Mouse (Mus musculus) T-helper 1 cell (primary cell): Measurements from ENCODE around the gene Fgfr2.

Experiments used
- in situ Hi-C: fragments of 300-600 bp; cut with MboI, MseI; formaldehyde crosslinking; loops from one replicate; pipeline ENCODE4 v1.15.1; 2025; ENCODE audit warnings: high pct_unique_total_duplicates

Gene Fgfr2

DNA sequence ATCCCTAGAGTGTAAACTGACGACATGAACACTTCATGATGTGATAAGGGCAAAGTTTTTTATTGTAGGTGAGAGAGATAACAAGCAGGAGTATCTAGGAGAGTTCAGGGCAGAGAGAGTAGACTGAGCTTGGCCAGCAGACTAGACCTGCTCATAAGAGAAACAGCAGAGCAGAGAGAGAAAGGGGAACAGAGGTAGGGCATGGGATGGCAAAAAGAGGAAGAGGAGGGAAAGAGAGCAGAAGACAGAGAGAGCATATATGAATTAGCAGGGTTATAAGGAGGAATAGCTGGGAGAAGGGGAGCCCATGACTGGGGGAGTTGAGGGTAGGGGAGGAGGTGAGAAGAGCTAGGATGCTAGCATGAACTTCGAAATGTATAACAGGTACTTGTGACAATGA is 1791.5 kb downstream of the Fgfr2 start:
- in situ Hi-C loops = no loop called here

DNA sequence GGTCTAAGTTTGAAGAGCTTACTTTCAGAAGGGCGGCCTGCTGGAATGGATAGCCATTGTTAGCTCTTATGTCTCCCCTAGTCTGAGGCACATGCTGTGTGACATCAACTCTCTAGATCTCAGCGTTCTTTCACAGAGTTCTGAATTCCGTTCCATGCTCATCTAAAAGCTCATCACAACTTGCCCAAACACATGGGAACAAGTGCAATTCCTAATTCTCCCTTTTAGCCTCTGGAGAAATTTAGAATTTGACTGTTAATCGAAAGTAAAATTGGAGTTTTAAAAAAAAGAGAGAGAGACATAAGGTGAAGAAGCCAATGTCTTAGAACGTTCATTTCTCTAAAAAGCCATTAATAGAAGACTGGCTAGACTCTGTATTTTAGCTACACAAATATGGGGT is 1793.7 kb downstream of the Fgfr2 start, which contains the start of gene Fam24b:
Gene Fam24b, minus strand, starts transcription at position 101 of the 400 bp plus-strand sequence.
- in situ Hi-C loops = no loop called here

DNA sequence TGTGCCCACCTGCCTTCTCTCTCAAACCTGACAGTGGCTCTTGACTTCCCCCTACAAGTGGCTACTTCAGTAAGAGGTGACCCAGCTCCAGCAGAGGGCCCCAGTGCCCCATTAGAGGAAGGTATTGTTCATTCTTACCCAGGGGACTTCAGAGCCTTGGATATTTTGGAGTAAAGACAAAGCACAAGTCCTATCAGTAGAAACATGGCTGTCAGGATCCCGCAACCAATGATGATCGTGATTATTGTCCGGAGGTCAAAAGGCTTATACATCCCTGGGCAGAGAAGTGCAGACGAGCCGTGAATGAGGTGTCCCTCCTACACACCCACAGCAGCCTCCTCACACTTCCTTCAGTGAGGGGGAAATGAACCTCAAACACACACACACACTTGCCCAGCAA is 1796.1 kb downstream of the Fgfr2 start:
- in situ Hi-C loops = no loop called here

DNA sequence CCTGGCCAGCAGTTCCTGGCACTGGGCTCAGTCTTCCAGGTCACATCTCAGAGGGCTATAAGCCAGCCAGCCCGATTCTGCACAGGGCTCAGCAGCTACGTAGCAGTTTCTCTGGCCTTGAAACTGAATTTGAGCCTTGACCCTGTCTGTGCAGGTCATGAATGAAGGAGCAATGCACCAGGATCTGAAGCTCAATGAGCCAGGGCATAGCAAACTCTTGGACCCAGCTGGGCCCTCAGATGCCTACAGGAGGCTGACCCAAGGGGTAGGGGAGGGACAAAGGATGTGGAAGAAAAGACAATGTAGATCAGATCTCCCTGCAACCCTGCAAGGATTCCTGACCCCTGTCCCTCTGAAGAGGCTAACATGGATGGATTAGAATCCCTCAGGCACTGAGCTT is 1801.0 kb downstream of the Fgfr2 start, which contains the start of gene Cuzd1:
Gene Cuzd1, minus strand, starts transcription at position 101 of the 400 bp plus-strand sequence.
- in situ Hi-C loops = no loop called here

DNA sequence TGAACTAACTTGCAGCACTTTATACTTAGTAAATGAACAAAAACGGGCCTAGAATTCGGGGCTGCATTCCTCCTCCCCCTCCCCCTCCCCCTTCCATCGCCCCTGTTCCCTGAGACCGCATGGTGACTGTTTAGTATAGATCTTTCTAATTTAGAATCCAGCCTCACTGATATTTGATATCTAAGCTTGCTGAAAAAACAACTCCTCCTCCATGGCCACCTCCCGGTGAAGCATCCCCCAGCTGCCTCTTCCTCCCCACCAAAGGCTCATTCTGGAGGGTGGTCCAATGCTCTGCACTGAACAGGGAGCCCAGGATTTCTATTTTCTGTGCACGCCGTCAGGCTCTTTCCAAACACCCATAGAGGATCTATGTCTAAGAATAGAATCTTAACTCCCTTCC is 1804.8 kb downstream of the Fgfr2 start:
- in situ Hi-C loops = no loop called here

DNA sequence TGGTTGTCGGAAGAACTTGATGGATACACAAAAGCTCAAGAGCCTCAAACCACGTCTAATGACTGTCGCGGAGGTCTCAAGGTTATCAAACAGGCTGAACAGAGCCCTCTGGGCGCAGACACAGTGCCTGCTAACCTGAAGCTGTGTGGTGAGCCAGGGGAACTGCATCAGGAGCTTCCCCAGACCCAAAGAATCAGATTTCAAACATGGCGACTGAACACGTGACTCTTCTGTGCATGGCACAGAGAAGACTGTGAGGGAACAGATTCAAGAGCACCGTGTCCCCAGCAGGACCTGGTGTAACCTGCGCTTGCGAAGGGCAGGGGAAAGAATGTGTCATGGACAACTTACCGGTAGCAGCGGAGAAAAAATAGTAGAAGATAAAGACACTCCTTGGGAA is 1805.6 kb downstream of the Fgfr2 start:
- in situ Hi-C loops = no loop called here

DNA sequence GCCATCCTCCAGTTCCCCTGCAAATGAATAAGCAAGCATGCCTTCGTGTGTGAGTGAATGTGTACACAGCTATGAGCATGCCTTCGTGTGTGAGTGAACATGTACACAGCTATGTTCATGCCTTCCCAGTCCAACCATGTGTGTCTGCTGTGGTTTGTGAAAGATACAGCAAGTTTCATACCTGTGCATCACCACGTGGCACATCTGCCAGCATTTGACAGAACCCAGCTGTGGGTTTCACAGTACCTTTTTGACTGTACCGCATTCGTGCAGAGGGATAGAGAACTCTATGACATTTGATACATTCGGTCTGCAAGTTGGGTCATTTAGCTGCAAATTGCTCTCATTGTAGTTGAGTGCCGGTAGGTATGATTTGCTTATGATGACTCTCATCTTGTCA is 1808.7 kb downstream of the Fgfr2 start:
- in situ Hi-C loops = no loop called here

DNA sequence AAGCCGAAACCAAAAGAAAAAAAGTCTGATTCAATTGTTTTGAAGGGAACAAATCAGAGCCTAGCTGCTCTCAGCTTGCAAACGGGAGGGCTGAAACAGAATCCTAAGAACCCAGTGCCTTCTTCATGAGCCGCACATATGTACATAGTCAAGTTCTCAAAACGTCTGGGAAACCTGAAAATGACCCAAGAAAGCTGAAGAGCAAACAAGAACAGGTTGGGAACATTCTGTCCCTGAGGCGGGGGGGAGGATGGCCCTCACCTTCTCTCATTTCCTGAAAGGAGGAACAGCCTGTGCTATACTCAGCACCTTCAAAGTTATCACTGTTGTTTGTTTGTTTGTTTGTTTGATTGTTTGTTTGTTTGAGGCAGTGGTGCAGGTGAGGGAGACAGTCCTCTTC is 1816.4 kb downstream of the Fgfr2 start:
- in situ Hi-C loops = no loop called here

DNA sequence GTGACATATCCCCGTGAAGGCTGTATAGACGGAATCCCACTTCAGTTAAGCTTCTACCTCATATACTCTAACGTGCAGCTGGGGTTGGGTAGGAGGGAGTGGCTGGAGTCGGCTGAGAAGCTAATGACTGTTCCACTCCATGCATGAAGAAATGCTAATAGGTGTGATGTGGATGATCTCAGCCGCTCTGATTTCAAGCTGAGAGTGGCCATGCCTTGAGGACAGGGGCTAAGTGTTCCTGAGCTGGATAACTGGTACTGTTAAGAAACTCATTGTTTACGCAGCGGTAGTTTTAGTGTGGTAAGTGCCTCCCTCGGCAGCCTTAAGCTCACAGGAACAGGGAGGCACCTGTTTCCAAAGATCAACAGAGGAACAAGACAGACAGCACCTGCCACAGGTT is 1819.8 kb downstream of the Fgfr2 start:
- in situ Hi-C loops = no loop called here

DNA sequence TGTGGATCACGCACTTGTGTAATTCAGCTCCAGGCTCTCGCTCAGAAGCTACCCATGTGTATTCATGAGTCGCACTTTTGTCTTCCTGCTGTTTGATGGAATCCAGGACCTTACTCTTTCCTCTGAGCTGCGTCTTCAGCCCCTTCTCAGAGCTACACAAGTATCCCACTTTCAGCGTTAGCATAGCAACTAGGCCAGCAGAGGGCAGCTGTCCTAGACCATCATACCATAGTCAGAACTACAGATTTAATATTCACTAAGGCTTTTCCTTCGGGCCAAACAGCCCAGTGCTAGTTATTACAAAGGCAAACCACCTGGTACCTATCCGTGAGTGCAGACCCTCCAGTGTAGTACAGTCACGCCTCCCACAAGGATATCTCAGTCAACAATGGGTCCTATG is 1826.0 kb downstream of the Fgfr2 start:
- in situ Hi-C loops = no loop called here

DNA sequence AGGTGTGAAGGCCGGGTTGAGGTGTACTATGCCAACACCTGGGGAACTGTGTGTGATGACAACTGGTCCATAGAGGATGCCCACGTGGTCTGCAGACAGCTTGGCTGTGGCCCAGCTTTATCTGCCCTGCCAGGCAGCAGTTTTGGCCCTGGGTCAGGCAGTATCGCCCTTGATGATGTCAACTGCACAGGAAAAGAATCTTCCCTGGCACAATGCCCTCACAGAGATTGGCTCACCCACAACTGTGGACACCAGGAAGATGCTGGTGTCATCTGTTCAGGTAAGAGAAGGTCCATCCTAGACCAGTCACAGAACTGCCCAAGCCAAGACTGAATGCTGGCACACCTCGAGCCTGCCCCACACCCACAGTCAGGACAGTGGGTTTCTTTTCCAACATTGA is 1857.3 kb downstream of the Fgfr2 start:
- in situ Hi-C loops = no loop called here

DNA sequence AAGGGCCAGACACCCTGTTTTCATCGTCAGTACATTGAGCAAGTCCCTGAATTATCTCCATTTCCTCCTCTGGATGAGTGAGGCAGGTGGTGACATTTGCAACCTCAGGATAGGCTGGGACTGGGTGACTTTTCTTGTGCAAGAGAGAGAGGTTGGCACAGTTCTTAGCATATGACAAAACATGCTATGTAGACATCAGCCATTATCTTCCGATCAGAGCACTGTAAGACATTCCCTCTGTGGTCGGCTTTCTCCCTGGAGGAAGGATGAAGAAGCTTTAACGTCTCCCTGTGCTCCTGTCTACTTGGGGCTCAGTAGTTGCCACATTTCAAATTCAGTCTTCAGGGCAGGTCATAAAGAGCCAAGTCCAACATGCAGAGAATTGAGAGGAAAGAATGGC is 1858.9 kb downstream of the Fgfr2 start:
- in situ Hi-C loops = no loop called here

DNA sequence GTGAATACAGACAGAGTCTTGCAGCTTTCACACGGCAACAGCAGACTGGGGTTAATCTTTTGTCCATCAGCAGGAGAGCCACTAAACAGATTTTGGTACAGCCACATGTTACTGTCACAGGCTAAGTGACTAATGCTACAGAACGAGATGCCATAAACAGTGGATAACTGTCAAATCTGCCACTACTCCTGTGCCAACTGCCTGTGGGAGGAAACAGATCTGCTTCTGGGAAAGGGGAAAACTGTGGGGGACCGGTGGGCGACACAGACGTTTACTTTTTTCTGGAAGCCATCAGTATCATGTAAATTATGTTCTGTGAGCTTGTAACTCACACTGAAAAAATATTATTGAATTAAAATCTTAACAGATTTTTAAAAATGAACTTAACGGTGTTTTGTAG is 1862.2 kb downstream of the Fgfr2 start:
- in situ Hi-C loops = no loop called here

DNA sequence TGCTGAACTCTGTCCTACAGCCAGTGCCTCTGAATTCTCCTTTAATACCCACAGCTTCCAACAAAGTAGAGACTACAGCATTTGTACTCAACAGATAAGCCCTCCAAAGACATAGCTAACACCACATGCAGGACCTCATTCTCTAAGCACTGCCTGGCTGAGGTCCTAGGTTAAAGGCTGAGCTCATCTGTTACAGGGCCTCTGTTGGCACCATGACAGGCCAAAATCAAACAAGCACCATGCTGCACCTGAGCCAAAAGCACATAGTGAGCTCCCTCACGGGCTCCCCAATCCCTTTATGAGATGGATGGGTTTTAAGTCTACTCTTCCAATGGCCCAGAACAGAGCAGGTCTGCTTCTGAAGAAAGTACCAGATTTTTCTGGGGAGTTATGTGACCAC is 1865.8 kb downstream of the Fgfr2 start:
- in situ Hi-C loops = no loop called here

DNA sequence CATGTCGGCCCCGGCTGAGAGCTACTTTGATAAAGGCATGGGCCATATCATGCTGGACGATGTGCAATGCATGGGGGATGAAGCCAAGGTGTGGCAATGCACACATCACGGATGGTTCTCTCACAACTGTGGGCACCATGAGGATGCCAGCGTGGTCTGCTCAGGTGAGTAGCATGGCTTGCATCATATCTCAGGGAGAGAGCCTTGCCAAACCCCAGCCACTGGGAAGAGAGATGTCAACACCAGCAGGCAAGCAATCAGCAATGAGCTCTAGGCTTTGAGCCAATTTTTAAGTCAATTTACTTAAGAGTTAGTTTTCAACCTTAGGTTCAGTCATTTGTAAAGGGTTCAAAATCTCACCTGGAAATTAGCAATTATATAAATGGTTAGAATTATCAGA is 1866.3 kb downstream of the Fgfr2 start:
- in situ Hi-C loops = no loop called here

DNA sequence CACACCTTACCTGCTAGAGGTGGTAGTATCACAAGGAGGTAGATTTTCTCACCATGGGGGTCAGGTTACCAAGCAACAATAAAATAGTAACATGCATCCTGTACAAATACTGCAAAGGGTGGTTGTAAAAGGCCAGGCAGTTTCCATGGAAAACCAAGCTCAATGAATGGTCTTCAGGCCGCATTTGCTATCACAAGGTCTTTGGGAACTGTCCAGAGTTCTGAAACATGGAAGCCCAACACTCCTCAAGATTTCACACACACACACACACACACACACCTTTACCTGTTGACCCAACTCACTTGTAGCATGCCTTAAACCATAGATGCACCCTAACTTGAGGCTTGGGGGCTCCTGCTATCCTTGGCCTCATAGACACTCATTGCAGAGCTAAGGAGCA is 1878.2 kb downstream of the Fgfr2 start:
- in situ Hi-C loops = no loop called here

DNA sequence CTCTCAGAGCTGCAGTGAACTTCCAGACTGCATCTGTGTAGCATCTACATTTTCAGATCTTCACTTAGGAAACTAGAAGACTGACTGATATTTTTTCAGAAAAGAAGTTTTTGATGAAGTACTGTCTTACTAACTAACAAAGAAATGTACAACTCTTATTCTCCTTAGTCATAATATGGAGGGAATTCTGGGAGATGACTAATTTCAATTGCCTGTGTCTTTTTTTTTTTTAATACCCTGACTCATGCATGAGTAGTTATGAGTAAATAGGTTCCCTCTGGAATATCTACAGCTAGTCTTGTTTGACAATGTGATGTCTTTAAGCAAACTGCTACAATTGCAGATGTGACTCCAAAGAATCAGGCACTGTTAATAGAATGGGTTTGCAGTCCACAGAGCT is 1887.1 kb downstream of the Fgfr2 start:
- in situ Hi-C loops = no loop called here

DNA sequence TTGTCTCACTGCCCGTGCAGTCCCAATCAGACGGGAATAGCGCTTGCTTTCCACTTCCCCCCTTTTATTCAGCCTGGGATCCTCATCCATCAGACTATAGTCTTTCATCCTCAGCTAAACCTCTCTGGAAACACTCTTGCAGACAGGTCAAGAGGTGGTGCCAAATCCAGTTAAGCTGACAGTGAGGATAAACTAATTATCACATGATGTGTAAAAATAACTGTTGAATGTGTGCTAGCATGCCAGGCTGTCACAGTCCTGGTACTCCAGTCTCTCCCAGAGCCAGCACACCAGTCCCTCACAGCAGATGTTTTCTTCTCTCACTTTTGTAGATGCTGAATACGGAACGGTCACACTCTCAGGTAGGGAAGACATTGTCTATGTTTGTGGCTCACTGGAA is 1900.1 kb downstream of the Fgfr2 start:
- in situ Hi-C loops = no loop called here

DNA sequence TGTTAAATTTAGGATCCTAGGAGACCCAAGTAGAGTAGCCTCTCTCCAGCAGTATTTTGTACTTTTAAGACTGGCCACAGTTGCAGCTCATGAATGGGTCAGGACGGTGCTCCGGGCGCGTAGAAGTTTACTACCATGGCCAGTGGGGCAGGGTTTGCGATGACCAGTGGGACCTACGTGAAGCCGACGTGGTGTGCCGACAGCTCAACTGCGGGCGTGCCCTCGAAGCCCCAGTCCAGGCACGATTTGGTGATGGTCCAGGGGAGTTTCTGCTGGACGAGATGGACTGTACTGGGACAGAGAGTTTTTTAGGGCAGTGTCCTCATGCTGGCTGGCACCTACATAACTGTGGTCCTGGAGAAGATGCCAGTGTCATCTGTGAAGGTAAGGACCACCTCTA is 1935.2 kb downstream of the Fgfr2 start:
- in situ Hi-C loops = no loop called here

DNA sequence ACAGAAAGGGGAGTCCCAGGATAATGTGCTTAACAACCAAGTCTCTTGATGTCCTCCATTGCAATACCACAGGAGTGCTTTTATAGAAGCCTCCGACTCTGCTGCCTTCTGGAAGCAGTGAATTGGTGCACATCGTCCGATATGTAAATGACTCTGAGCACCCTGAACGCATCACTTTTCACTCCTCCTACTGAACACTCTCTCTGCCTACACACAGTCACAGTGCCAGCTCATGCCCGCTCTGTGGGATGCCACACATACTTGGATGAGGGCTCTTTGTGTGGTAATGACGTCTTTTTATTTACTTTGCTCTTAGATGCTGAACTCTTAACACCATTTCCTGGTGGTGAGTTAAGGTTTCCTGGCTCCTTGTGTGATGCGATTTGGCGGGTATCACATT is 1936.1 kb downstream of the Fgfr2 start:
- in situ Hi-C loops = no loop called here

DNA sequence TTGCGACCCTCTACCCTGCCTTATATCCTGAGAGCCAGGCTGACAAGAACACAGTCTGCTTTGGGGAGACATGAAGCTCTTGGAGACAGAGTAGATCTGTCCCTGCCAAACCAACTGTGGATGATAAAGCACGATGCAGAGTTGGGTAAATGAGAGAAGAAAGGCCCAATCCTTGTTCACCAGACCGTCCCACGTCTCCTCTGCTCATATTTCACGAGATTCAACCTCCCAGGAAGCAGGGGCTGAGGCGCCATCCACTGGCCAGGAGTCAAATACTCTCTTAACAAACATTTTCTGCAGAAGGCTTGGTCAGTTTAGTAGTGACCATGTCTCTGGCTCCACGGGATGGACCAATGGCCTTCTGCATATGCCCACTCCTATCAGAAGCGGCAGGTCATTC is 1938.8 kb downstream of the Fgfr2 start:
- in situ Hi-C loops = no loop called here

DNA sequence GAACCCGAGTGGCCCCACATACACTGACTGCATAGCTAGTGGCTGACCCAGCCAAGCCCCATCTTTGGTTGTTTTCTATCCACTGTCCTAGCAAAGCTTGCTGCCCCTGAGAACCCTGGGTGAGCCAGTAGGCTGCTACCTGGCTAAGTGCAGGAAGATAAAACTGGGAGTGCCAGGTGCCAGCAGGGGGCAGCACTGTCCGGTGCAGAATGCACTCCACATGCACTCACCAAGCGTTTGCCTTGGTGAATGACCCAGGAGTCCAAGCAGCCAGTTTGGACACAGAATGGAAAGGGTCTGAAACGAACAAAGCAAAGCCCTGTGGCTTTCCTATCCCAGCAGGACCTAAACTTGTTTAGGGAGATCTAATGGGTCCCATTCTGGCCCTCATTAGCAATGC is 1940.5 kb downstream of the Fgfr2 start:
- in situ Hi-C loops = no loop called here

DNA sequence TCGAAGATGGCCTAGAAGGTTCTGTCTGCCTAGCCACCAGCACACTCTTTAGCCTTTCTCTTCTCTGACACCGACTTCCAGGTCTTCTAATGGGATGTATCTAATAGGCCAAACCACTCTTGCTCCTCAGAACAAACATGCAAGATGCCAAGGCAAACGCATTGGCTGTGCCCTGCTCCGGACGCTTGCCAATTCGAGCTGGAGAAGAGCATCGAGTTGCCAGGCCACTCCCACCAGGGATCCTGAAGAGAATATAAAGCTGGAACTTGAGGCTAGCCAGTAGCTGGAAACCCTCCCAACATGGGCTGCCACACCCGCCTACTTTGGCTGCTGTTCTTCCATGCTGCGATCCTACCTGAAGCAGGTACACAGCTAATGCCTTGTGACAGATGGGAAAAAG is 1949.0 kb downstream of the Fgfr2 start, which contains the start of gene 5430419D17Rik:
Gene 5430419D17Rik, plus strand, starts transcription at position 282 of the 400 bp plus-strand sequence.
- in situ Hi-C loops = no loop called here

DNA sequence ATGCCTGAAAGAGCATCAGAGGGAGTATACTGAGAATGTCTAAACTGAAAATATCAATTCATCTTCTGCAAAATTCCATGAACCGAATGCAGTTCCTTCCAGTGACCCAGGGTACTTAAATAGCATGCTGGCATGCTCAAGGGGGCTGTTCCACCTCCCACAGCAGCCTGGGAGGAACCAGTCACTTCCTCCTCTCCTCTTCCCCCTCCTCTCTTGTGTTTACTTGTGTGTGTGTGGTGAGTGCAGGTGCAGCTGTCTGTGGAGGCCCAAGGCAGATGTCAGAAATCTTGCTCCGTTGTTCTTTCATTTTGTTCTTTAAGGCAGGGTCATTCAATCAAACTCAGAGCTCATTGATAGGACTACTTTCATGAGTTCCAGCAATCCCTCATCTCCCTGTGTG is 1954.1 kb downstream of the Fgfr2 start:
- in situ Hi-C loops = no loop called here

DNA sequence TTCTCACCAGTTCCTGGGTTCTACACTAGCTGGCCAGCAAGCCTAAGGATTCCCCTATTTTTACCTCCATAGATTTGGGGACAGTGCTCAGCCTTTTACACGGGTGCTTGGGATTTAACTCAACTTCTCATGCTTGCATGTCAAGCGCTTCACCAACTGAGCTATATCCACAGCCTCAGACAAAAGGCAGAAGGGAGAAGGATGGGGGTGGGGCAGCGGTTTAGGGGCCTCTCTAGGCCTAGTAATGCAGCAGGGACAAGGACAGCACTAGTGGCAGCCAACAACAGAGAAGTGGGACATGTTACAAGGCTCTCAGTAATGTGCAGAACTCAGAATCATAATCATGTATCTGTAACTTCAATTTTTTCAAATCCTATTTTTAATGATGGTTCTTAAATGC is 1955.4 kb downstream of the Fgfr2 start:
- in situ Hi-C loops = no loop called here
